Mouse (Mus musculus): Measurements from ENCODE around the gene Nhlrc3.

DNA sequence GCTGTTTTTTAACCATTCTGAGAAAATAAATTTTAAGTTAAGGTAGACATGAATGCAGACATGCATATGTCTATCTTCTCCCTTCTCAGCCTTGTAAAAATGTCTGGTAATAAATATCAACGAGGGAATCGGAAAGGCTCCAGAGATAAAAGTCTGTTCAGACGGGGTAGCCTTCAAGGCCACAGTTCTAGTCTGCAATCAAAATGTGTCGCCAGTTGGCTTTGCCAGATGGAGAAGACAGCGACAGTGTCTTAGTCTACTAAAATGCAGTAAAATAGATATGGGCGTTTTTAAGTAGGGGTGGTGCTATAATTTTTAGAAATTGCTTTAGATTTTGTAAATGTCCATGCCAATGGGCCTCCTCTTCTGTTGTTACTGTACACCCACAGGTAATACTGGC, 2.2 kb upstream of the Nhlrc3 start:
- TF ChIP-seq CTCF (IDR thresholded peaks at IDR 0.05; ENCODE audit: low read depth): no peak
- no peak for TF ChIP-seq EP300 (IDR thresholded peaks at IDR 0.05; ENCODE audit: low read depth)

Data from heart, postnatal 0 days (tissue).